Mouse (Mus musculus) stomach, embryonic 16.5 days (tissue): ENCODE data around the gene Cdc42. TPM values are rescaled to one million over a fixed set of nuclear protein-coding genes. Genes with fewer than 3 reads are reported as not detected.
A peak's percentile ranks its signal among the peaks of the same experiment; 100 is the strongest.

ENCODE experiments used
- ATAC-seq: fragments of 200-750 bp; cut with Nextera tagmentation; 2 replicates; pipeline ENCODE4 v1.8.0; 2017; ENCODE audit warnings: moderate number of reproducible peaks, moderate TSS enrichment; ENCODE audit not compliant: insufficient read depth, low FRiP score
- H3K27ac ChIP-seq: fragments of 300-500 bp; sonication (generic); 2 replicates; pipeline ENCODE4 v1.5.1; 2014; ENCODE audit warnings: low read length
- H3K27me3 ChIP-seq: fragments of 300-500 bp; sonication (generic); 2 replicates; pipeline ENCODE4 v1.6.1; 2014; ENCODE audit warnings: low read length, control low read depth, mixed read lengths; ENCODE audit not compliant: control insufficient read depth, insufficient read depth
- H3K36me3 ChIP-seq: fragments of 300-500 bp; sonication (generic); 2 replicates; pipeline ENCODE4 v1.6.1; 2014; ENCODE audit warnings: low read length; ENCODE audit not compliant: control insufficient read depth, insufficient read depth
- H3K4me1 ChIP-seq: fragments of 300-500 bp; sonication (generic); 2 replicates; pipeline ENCODE4 v1.6.1; 2014; ENCODE audit warnings: low read length, control low read depth, mixed read lengths; ENCODE audit not compliant: control insufficient read depth, insufficient read depth
- H3K4me2 ChIP-seq: fragments of 300-500 bp; sonication (generic); 2 replicates; pipeline ENCODE4 v1.6.1; 2014; ENCODE audit warnings: low read depth, low read length, mixed read lengths
- H3K4me3 ChIP-seq: fragments of 300-500 bp; sonication (generic); replicated peaks from 2 replicates; pipeline ENCODE4 v1.5.1; 2014; ENCODE audit warnings: mild to moderate bottlenecking, low read length
- H3K9ac ChIP-seq: fragments of 300-500 bp; sonication (generic); 2 replicates; pipeline ENCODE4 v1.6.1; 2014; ENCODE audit warnings: low read length
- H3K9me3 ChIP-seq: fragments of 300-500 bp; sonication (generic); replicated peaks from 2 replicates; pipeline ENCODE4 v1.6.1; 2016; ENCODE audit warnings: low read length, control low read depth; ENCODE audit not compliant: control insufficient read depth
- WGBS: fragments of 180-500 bp; shearing (Covaris S2); extraction: QIAGEN DNeasy Blood & Tissue Kit; methylation state at CpG from one replicate; pipeline ENCODE4 v1.1.7; 2014; 5-methylcytosine and 5-hydroxymethylcytosine counted together
- polyA plus RNA-seq: library from polyadenylated mRNA; unstranded; fragments of >200 nt; fragmentation: Nextera tagmentation; extraction: Ambion mirVana; gene quantifications from 2 replicates; pipeline ENCODE4 v1.2.1, GENCODE M21; 2015

The Cdc42 gene
- polyA plus RNA-seq, 1 experiment from 2014 or later: 710 TPM

GRCm38 (mm10) chr4:137388059-137388794 is 30.7 kb upstream of the Cdc42 start:
- Histone ChIP-seq H3K36me3 (no peaks in the 10 kb centered on the region), H3K27ac (peak overlapping the region; percentile 93), H3K4me2 (peak overlapping the region; percentile 70), H3K27me3 (no peaks in the 10 kb centered on the region), H3K4me3 (peak overlapping the region; percentile 76), H3K9me3 (peaks cover 3% of the 10 kb centered on the region; the same call in 1 of the 2 replicates), H3K4me1 (0 out of 2 replicates have a peak, but pooled peaks cover 2% of the 10 kb centered on the region), H3K9ac (peak overlapping the region; percentile 88)
- under 1% methylated on average over 46 of the region's 46 CpGs for WGBS
- peak; percentile 92 for ATAC-seq

DNA sequence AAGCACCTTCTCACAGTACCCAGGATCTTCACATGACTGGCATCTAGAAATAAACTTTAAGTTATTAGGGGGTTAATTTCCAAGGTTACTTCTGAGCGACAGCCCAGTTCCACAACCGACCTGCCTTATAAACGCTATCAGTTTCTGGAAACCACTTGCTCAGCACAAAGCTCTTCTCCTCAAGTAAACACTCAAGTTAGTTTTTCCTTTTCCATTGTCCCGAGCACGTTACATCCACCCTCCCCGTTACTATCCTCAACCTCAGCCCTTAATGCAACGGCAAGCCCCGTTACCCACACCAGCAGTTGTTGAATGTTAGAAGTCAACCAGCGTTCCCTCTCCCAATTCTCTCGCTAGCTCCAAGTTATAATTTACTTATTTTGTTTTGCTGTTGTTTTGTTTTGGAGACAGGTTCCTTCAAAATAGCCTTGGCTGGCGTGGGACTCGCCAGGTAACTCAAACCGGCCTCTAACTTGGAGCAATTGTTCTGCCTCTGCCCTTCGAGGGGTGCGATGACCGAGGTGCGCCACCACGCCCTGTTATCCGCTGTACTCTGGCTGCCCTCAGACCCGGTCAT is 30.1 kb upstream of the Cdc42 start:
- Histone ChIP-seq H3K9me3 (peaks cover 3% of the 10 kb centered on the region; the same call in 1 of the 2 replicates), H3K27me3 (no peaks in the 10 kb centered on the region), H3K4me1 (0 out of 2 replicates have a peak, but pooled peaks cover 2% of the 10 kb centered on the region), H3K9ac (peak overlapping the region; percentile 88), H3K36me3 (no peaks in the 10 kb centered on the region), H3K4me3 (peak overlapping the region; percentile 76), H3K4me2 (peak overlapping the region; percentile 70), H3K27ac (peak overlapping the region; percentile 93)
- ATAC-seq: no peak
- WGBS: 1% methylated on average over 20 of the region's 20 CpGs

DNA sequence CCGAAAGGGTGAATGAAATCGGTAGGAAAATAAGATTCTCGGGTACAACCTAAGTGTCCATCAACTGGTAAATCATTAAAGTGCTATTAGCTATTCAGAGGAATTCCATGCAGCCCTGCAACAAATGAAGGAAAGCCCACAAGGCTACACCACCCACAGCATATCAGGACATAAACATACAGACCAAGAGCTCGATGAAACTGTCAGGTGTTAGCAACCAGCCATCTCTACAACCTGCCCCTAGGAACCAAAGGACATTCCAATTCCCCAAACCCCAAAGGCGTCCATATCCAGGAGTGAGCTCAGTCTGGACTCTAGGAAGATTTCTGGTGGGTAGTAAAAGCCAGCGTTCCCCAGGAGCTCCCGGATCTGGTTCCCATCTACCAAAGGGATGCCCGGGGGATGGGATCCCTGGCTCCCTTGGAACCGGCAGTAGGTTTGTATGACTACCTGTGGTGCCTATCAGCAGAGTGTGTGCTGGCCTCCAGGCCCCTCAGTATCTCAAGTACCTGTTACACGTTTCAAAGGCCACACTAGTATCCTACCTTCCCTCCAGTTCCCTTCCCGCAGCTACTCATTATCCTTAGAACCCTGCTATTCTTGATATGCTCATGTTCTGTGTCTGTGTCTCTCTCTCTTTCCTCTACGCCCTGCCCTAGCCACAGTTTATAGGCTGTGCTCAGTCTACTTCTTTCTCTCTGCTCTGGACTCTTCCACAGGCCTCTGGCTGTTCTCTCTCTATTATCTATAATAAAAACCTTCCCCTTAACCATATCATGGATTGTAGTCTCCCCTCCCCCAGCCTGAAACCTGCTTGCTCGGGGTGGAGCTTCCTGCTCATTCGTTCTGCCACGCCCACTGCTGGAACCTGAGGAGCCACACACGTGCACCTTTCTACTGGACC is 23.4 kb upstream of the Cdc42 start:
- Histone ChIP-seq H3K36me3 (no peaks in the 10 kb centered on the region), H3K27ac (peak overlapping the region; percentile 76), H3K27me3 (no peaks in the 10 kb centered on the region), H3K9ac (no peak overlapping the region), H3K4me2 (0 out of 2 replicates have a peak overlapping the region, but pooled peaks have one; percentile 6), H3K4me1 (no peaks in the 10 kb centered on the region), H3K4me3 (no peak overlapping the region), H3K9me3 (no peaks in the 10 kb centered on the region)
- 36% methylated on average over 15 of the region's 16 CpGs for WGBS
- peak; percentile 56; the same call in 1 of the 2 replicates for ATAC-seq

DNA sequence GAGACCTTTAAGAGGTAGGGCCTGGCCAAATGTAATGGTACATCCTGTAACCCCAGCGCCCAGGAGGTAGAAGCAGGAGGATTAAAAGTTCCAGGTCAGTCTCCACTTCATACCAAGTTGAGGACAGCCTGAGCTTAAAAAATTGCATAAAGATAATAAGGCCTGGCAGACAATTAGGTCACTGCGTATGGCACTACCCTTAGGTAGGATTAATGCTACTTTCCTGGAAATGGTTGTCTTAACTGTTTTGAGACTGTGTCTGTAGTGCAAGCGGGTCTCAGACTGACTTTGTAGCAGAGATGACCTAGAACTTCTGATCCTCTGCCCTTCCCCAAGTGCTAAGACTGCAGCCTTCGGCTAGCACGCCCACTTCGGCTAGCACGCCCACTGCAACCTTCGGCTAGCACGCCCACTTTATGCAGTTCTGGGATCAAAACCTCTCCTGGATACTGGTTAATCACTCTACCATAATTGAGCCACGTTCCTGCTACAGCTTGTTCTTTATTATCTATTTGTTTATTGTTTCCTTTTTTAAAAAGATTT is 22.3 kb upstream of the Cdc42 start:
- no peak overlapping the region for H3K27ac ChIP-seq

DNA sequence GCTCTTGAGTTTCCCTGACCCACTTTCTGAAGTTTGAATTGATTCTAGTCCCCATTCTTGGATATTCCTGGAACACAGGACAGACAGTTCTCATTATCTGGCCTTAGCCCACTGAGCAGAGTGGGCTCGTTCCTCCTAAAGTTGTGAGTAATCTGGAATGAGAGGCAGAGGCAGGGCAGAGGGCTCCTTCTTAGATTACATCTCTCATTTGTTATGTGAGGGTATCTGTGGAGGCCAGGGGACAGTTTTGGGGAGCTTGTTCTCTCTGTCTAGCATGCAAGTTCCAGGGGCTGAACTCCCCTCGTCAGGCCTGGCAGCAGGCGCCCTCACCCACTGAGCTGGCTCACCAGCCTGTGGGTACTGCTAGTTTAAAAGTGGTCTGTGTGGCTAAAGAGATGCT is 21.6 kb upstream of the Cdc42 start:
- H3K27me3 ChIP-seq: no peaks in the 10 kb centered on the region
- no peak overlapping the region for H3K4me3 ChIP-seq
- no peak for ATAC-seq
- no peaks in the 10 kb centered on the region for H3K36me3 ChIP-seq
- WGBS: 86% methylated on average over 3 of the region's 3 CpGs
- H3K9ac ChIP-seq: no peak overlapping the region
- H3K4me2 ChIP-seq: no peak overlapping the region
- no peak overlapping the region for H3K27ac ChIP-seq
- no peaks in the 10 kb centered on the region for H3K9me3 ChIP-seq
- H3K4me1 ChIP-seq: peaks cover 6% of the 10 kb centered on the region

More for the DNA sequence above, 22.3 kb upstream of the Cdc42 start:
- Histone ChIP-seq H3K9me3 (no peaks in the 10 kb centered on the region), H3K27me3 (no peaks in the 10 kb centered on the region), H3K36me3 (no peaks in the 10 kb centered on the region), H3K4me3 (no peak overlapping the region), H3K9ac (no peak overlapping the region), H3K4me1 (peaks cover 6% of the 10 kb centered on the region), H3K4me2 (no peak overlapping the region)
- WGBS: 82% methylated on average over 10 of the region's 10 CpGs
- ATAC-seq: no peak

- H3K9ac ChIP-seq: no peak overlapping the region
- WGBS: 71% methylated on average over 4 of the region's 4 CpGs
- no peak overlapping the region for H3K27ac ChIP-seq
- no peak for ATAC-seq
- no peak overlapping the region for H3K4me2 ChIP-seq
- H3K9me3 ChIP-seq: no peaks in the 10 kb centered on the region
- H3K27me3 ChIP-seq: no peaks in the 10 kb centered on the region
- H3K36me3 ChIP-seq: no peaks in the 10 kb centered on the region
- peaks cover 6% of the 10 kb centered on the region for H3K4me1 ChIP-seq
- no peak overlapping the region for H3K4me3 ChIP-seq
Measured at GRCm38 (mm10) chr4:137377526-137378304, 20.2 kb upstream of the Cdc42 start.

- Histone ChIP-seq H3K27ac (no peak overlapping the region), H3K9me3 (no peaks in the 10 kb centered on the region), H3K4me2 (no peak overlapping the region), H3K27me3 (no peaks in the 10 kb centered on the region), H3K4me1 (peaks cover 6% of the 10 kb centered on the region), H3K9ac (no peak overlapping the region), H3K36me3 (no peaks in the 10 kb centered on the region), H3K4me3 (no peak overlapping the region)
- ATAC-seq: no peak
- WGBS: 42% methylated on average over 2 of the region's 2 CpGs
Measured at GRCm38 (mm10) chr4:137376778-137377177, 19.3 kb upstream of the Cdc42 start.
